Mouse (Mus musculus) lung, adult 2 months (tissue): ENCODE data around the gene Epo. TPM values are rescaled to one million over a fixed set of nuclear protein-coding genes. Genes with fewer than 3 reads are reported as not detected.

Experiments used
- DNase-seq: peaks from one replicate; pipeline ENCODE4 v3.0.0; 2022
- H3K4me1 ChIP-seq: fragments of 200-500 bp; 2 replicates; pipeline ENCODE4 v1.6.1; 2011; ENCODE audit warnings: low read length; ENCODE audit not compliant: control insufficient read depth, insufficient read depth
- H3K4me3 ChIP-seq: fragments of 200-500 bp; replicated peaks from 2 replicates; pipeline ENCODE3; 2011; ENCODE audit warnings: low read depth, mild to moderate bottlenecking, control low read depth, low read length; ENCODE audit errors: extremely low read depth
- CTCF ChIP-seq: fragments of 200-500 bp; IDR thresholded peaks from 2 replicates; pipeline ENCODE4 v1.5.1; 2011; ENCODE audit warnings: mild to moderate bottlenecking, low read length, control low read depth; ENCODE audit not compliant: insufficient read depth
- POLR2A ChIP-seq: fragments of 200-500 bp; IDR thresholded peaks from 2 replicates; pipeline ENCODE4 v1.6.1; 2011; ENCODE audit warnings: low read depth, mild to moderate bottlenecking, control low read depth, low read length, borderline replicate concordance; ENCODE audit errors: extremely low read depth
- WGBS: fragments of 180-500 bp; shearing (Covaris S2); methylation state at CpG from one replicate; pipeline ENCODE4 v1.1.7; 2018; 5-methylcytosine and 5-hydroxymethylcytosine counted together
- polyA plus RNA-seq: library from polyadenylated mRNA; depleted of rRNA; stranded (reverse); fragments of >200 nt; gene quantifications from 2 replicates; pipeline ENCODE4 v1.2.3, GENCODE M21; 2012

Epo gene
- polyA plus RNA-seq, 1 experiment = not detected

DNA sequence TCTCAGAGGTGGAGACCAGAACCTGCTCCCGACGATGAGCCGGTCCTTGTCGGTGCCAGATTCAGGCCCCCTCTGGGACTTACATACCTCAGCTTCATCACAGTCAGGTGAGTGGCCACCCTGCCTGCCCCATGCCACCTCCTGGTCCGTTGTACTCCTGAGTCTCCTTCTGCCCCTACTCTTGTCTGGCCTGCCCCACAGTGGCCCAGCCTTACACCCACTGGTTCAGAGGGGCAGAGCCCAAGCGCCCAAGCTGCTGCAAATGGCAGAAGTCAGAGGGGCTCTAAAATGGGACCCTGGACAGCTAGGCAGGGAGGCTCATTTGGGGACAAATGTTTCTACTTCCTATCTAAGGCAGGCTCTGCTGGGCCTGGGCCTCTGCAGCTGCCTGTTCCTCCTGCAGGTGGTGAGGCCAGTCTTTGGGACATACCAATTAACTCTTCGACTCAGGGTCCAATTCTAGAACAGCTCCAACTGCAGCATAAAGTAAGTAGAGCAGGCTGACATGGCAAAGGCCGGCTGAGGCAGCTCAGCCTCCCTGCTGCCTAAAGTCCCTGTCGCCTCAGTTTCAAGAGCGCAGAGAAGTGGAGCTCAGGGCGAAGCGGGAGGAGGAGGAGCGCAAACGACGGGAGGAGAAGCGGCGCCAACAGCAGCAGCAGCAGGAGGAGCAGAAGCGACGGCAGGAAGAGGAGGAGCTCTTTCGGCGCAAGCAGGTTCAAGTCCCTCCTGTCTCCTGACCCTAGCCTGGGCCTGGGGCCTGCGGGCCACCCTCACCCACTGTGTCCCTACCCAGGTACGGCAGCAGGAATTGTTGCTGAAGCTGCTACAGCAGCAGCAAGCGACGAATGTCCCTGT is 9.4 kb downstream of the Epo start:
- TF ChIP-seq POLR2A (no peak), CTCF (no peak)
- Histone ChIP-seq H3K4me1 (no peaks in the 10 kb centered on the region), H3K4me3 (no peak overlapping the region)
- WGBS = 81% methylated on average over 25 of the region's 25 CpGs
- no peak for DNase-seq

DNA sequence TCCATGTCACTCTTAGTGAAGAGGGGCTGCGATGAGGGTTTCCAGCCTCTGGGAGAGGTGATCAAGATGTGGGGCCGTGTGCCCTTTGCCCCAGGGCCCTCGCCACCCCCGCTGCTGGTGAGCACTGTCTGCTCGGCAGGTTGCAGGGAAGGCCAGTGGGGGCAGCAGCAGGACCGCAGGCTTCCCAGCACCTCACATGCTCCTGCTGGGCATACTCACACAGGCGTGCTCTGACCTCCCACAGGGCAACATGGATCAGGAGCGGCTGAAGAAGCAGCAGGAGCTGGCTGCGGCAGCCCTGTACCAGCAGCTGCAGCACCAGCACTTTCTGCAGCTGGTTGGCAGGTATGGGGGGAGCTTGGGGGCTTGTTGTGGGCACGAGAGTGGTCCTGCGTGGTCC is 10.3 kb downstream of the Epo start:
- Histone ChIP-seq H3K4me1 (no peaks in the 10 kb centered on the region), H3K4me3 (no peak overlapping the region)
- no peak for TF ChIP-seq CTCF
- TF ChIP-seq POLR2A = no peak
- no peak for DNase-seq
- WGBS = 74% methylated on average over 11 of the region's 11 CpGs

DNA sequence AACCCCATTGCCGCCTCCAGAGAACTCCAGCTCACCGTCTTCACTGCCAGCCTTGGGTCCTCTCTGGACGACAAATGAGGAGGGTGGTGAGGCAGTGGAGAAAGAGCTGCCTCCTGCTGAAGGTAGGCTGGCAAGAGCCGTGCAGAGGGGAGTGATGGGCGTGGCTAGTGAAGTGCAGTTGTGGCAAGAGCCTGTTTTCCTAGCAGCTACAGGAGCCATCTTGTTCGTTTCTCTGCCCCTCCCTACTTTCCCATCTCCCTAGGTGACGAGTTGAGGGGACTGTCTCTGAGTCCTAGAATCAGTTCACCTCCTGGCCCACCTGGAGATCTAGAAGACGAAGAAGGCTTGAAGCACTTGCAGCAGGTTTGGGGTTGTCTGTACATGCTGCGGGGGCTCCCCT is 11.2 kb downstream of the Epo start:
- H3K4me1 ChIP-seq = no peaks in the 10 kb centered on the region
- H3K4me3 ChIP-seq = no peak overlapping the region
- DNase-seq = no peak
- WGBS = 73% methylated on average over 9 of the region's 9 CpGs
- no peak for TF ChIP-seq POLR2A
- no peak for TF ChIP-seq CTCF

DNA sequence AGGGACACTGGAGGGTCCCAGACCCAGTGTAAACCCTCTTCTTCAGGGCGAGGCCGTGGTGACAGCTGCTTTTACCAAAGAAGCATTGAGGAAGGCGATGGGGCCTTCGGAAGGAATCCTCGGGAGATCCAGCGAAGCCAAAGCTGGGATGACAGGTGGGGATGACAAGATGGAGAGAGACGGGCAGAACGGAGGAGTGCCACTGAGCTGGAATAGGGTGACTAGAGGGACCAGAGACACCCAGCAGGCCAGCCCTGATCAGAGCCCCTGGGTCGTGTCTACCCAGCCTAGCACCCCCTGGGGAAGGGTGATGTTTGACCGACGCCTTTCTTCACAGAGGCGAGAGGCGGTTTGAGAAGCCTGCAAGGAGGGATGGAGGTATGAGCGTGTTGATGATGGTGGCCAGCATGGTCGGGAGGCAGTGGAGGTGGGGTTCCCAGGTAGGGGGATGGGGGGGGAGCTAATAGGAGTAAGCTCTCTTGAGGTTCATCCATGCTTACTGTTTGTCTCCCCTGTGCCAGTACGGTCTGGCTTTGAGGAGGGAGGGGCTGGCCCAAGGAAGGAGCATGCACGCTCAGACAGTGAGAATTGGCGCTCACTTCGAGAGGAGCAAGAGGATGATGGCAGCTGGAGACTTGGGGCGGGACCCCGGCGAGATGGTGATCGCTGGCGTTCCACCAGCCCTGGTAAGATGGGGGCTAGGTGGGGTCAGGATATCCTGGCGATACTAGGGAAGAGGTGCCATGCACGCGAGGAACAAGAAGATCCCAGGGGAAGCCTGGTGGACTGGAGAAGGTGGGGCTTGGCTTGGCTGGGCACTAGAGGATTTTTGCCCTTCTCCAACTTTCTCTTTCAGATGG is 13.1 kb downstream of the Epo start:
- H3K4me1 ChIP-seq = no peaks in the 10 kb centered on the region; the same call in 1 of the 2 replicates
- no peak for DNase-seq
- 80% methylated on average over 27 of the region's 27 CpGs for WGBS
- H3K4me3 ChIP-seq = no peak overlapping the region
- TF ChIP-seq POLR2A (no peak), CTCF (no peak)

DNA sequence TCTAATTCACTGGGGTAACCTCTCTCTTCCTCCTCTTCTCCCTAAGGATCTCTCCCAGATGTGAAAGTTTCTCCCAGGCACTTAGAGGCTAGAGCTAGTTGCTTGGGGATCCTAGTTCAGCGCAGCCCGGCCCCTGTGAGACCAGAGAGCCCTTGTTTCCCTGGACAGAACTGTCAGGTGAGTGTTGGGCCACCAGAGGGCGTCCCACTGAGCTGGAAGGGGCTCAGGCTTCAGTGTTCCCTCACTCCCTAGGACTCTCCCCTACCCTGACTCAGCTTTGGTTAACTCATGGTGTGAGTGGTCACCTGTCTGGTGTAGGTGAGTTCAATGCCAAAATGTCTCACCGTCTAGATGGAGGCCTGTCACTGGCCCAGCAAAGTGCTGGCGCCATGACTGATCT is 14.6 kb downstream of the Epo start, which contains the start of gene Gigyf1:
Gigyf1 (plus strand) TSS at position 113 of the 400 bp plus-strand sequence.
- DNase-seq = no peak
- 74% methylated on average over 5 of the region's 5 CpGs for WGBS
- peaks cover 10% of the 10 kb centered on the region for H3K4me1 ChIP-seq
- H3K4me3 ChIP-seq = no peak within 1 kb of the TSS
- TF ChIP-seq POLR2A = no peak
- TF ChIP-seq CTCF = peak; percentile 52

DNA sequence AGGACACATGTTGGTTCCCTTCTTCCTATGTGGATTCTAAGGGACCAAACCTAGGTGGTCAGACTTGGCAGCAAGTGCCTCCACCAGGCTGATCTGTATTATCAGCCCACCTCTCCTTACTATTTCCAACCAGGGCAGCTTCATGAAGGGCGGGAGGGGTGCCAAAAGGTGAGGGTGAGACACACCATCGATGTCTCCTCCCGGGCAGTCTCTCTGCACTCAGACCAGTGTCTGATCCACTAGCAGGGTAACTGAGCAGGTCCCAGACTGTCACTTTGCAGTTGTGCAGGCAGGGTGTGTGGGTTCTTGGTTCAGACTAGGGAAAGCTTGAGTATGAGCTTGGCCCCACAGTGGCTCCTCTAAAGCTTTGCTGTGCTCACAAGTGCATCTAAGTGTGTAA is 18.2 kb downstream of the Epo start:
- Histone ChIP-seq H3K4me1 (peaks cover 30% of the 10 kb centered on the region), H3K4me3 (no peak overlapping the region)
- 78% methylated on average over 3 of the region's 3 CpGs for WGBS
- TF ChIP-seq POLR2A (no peak), CTCF (no peak)
- DNase-seq = no peak

DNA sequence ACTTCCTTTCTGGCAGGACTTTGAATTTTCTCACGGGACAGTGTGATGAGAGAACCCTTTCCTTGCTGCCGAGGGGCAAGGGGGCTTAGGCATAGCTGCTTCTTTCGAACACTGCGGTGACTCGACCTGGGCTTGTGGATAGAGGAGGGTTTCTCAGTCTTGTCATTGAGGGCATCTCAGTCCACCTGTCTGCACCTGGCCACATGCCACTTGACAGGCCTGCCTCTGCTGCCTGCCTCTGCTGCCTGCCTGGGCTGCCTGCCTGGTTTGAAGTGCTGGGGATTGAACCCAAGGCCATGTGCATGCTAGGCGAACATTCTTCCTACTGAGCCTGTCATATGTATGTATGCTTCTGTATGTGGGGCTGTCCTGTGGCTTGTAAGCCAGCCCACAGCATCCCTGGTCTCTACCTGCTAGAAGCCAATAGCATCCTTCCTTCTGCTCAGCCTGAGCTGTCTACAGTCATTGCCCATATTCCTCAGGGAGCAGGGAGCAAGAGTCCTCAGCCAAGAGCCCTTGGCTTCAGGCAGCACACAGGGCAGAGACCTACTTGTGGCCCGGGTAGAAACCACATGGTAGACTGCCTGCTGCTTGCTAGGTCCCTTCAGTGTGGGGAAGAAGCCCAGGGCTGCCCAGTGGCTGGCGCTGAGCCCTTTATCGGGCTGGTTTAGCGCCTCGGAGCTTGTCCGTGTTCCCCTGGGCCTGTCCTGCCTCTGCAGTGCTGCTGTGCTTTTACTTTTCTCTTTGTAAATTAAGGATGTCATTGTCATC is 18.9 kb downstream of the Epo start:
- peaks cover 30% of the 10 kb centered on the region for H3K4me1 ChIP-seq
- TF ChIP-seq CTCF (no peak), POLR2A (no peak; the same call in 1 of the 2 replicates)
- no peak overlapping the region for H3K4me3 ChIP-seq
- WGBS = 66% methylated on average over 12 of the region's 12 CpGs
- no peak for DNase-seq

DNA sequence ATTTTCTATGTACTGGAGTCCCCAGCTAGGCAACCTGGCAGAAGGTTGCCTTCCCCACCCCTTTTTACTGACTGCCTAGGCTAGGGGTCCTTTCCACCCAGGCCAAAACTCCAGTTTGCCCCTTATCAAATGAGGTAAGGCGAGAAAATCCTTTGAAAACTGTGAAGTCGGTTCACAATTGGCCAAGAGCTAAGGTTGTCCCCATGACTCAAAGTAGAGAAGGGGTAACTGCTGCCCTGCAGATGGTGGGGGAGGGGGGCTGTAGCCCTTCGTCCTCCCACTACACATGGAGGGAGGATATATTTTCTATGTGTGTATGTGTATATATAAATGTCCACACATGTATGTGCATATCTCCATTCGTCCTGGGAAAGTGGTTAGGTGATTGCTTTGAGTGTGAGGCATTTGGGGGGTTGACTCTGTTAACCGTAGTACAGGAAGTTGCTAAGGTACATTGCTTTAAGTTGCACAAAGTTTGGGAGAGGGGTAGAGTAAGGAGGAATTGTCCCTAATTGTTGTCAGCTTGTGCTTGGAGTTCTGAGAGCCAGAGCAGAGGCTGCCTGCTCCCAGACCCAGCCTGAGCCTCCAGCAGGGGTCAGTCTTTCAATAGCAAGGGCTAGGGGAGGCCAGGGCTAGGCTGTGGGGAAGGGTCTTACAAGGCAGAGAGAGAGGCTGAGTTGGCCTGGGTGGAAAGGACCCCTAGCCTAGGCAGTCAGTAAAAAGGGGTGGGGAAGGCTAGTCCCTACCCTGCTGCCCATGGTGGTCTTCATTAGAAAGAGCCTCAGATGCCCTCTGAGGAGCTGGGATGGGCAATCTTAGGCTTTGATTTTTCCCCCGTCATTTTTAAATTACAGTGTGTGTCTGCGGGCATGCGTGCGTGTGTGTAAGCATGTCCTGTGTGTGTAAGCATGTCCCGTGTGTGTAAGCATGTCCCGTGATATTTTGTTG is 19.9 kb downstream of the Epo start:
- Histone ChIP-seq H3K4me3 (no peak overlapping the region), H3K4me1 (peaks cover 30% of the 10 kb centered on the region)
- WGBS = 70% methylated on average over 11 of the region's 11 CpGs
- no peak for TF ChIP-seq POLR2A
- TF ChIP-seq CTCF = peak; percentile 63
- DNase-seq = peak; percentile 36
